Mouse (Mus musculus): ENCODE results near the gene Dnajc25. TPM values are rescaled to one million over a fixed set of nuclear protein-coding genes. Genes with fewer than 3 reads are reported as not detected.

Dnajc25 gene
- polyA plus RNA-seq (2014; fragmentation: Nextera tagmentation; extraction: Ambion mirVana): 8.7 and 11.6 TPM in 2 replicates

- Histone ChIP-seq H3K27ac (ENCODE audit: low read depth) (no peak within 1 kb of the TSS), H3K36me3 (ENCODE audit: control insufficient read depth, insufficient read depth, low read length) (no peaks in the 10 kb centered on the region), H3K9me3 (ENCODE audit: control insufficient read depth, low read length) (no peaks in the 10 kb centered on the region), H3K9ac (ENCODE audit: low read length) (no peak within 1 kb of the TSS), H3K4me1 (replicated peaks; ENCODE audit: control insufficient read depth, insufficient read depth, low read length) (no peaks in the 10 kb centered on the region), H3K4me2 (ENCODE audit: low read length) (no peak within 1 kb of the TSS), H3K27me3 (replicated peaks; ENCODE audit: control insufficient read depth, insufficient read depth, low read length) (no peaks in the 10 kb centered on the region), H3K4me3 (ENCODE audit: low read depth, low read length) (no peak within 1 kb of the TSS)
- ATAC-seq (replicated peaks; ENCODE audit: low FRiP score, low TSS enrichment, low read depth): no peak
- WGBS: 67% methylated on average over 4 of the region's 4 CpGs
- DNase-seq (ENCODE audit: low spot score): no peak
These were observed at the start of gene Dnajc25 for GRCm38 (mm10) chr4:58994762-58995161. TSS of gene Dnajc25 (plus strand) at chr4:58995062.

- WGBS: 91% methylated on average over 4 of the region's 4 CpGs
- no peaks in the 10 kb centered on the region for H3K36me3 ChIP-seq (ENCODE audit: control insufficient read depth, insufficient read depth, low read length)
- no peak overlapping the region for H3K27ac ChIP-seq (ENCODE audit: low read depth)
- ATAC-seq (replicated peaks; ENCODE audit: low FRiP score, low TSS enrichment, low read depth) (no peak), DNase-seq (ENCODE audit: low spot score) (peak; percentile 23)
- no peaks in the 10 kb centered on the region for H3K9me3 ChIP-seq (ENCODE audit: control insufficient read depth, low read length)
- H3K9ac ChIP-seq (ENCODE audit: low read length): no peak overlapping the region
- 0 out of 2 replicates have a peak, but pooled peaks cover 4% of the 10 kb centered on the region for H3K4me1 ChIP-seq (replicated peaks; ENCODE audit: control insufficient read depth, insufficient read depth, low read length)
- H3K4me3 ChIP-seq (ENCODE audit: low read depth, low read length): no peak overlapping the region
- H3K4me2 ChIP-seq (ENCODE audit: low read length): no peak overlapping the region
- H3K27me3 ChIP-seq (replicated peaks; ENCODE audit: control insufficient read depth, insufficient read depth, low read length): peaks cover 4% of the 10 kb centered on the region
These were observed 46.5 kb upstream of the Dnajc25 start for GRCm38 (mm10) chr4:58948391-58948790.

GRCm38 (mm10) chr4:58952630-58953029 is 42.2 kb upstream of the Dnajc25 start:
- no peaks in the 10 kb centered on the region for H3K4me1 ChIP-seq (replicated peaks; ENCODE audit: control insufficient read depth, insufficient read depth, low read length)
- no peak overlapping the region for H3K27ac ChIP-seq (ENCODE audit: low read depth)
- H3K9me3 ChIP-seq (ENCODE audit: control insufficient read depth, low read length): no peaks in the 10 kb centered on the region
- H3K4me3 ChIP-seq (ENCODE audit: low read depth, low read length): no peak overlapping the region
- 91% methylated on average over 11 of the region's 11 CpGs for WGBS
- DNase-seq (ENCODE audit: low spot score) (no peak), ATAC-seq (replicated peaks; ENCODE audit: low FRiP score, low TSS enrichment, low read depth) (no peak)
- H3K4me2 ChIP-seq (ENCODE audit: low read length): no peak overlapping the region
- H3K36me3 ChIP-seq (ENCODE audit: control insufficient read depth, insufficient read depth, low read length): 0 out of 2 replicates have a peak, but pooled peaks cover 3% of the 10 kb centered on the region
- no peaks in the 10 kb centered on the region for H3K27me3 ChIP-seq (replicated peaks; ENCODE audit: control insufficient read depth, insufficient read depth, low read length)
- H3K9ac ChIP-seq (ENCODE audit: low read length): no peak overlapping the region

GRCm38 (mm10) chr4:58961719-58962118 is 33.1 kb upstream of the Dnajc25 start:
- H3K9me3 ChIP-seq (ENCODE audit: control insufficient read depth, low read length): no peaks in the 10 kb centered on the region
- H3K27me3 ChIP-seq (replicated peaks; ENCODE audit: control insufficient read depth, insufficient read depth, low read length): no peaks in the 10 kb centered on the region
- ATAC-seq (replicated peaks; ENCODE audit: low FRiP score, low TSS enrichment, low read depth): no peak
- 0 out of 2 replicates have a peak, but pooled peaks cover 1% of the 10 kb centered on the region for H3K36me3 ChIP-seq (ENCODE audit: control insufficient read depth, insufficient read depth, low read length)
- no peak for DNase-seq (ENCODE audit: low spot score)
- no peak overlapping the region for H3K4me3 ChIP-seq (ENCODE audit: low read depth, low read length)
- no peaks in the 10 kb centered on the region for H3K4me1 ChIP-seq (replicated peaks; ENCODE audit: control insufficient read depth, insufficient read depth, low read length)
- no peak overlapping the region for H3K27ac ChIP-seq (ENCODE audit: low read depth)
- H3K4me2 ChIP-seq (ENCODE audit: low read length): no peak overlapping the region
- no peak overlapping the region for H3K9ac ChIP-seq (ENCODE audit: low read length)
- WGBS: 93% methylated on average over 15 of the region's 15 CpGs

GRCm38 (mm10) chr4:58963271-58963670 is 31.6 kb upstream of the Dnajc25 start:
- Histone ChIP-seq H3K9me3 (ENCODE audit: control insufficient read depth, low read length) (no peaks in the 10 kb centered on the region), H3K27ac (ENCODE audit: low read depth) (no peak overlapping the region), H3K27me3 (replicated peaks; ENCODE audit: control insufficient read depth, insufficient read depth, low read length) (no peaks in the 10 kb centered on the region), H3K4me1 (replicated peaks; ENCODE audit: control insufficient read depth, insufficient read depth, low read length) (no peaks in the 10 kb centered on the region), H3K9ac (ENCODE audit: low read length) (no peak overlapping the region), H3K36me3 (ENCODE audit: control insufficient read depth, insufficient read depth, low read length) (no peaks in the 10 kb centered on the region), H3K4me2 (ENCODE audit: low read length) (no peak overlapping the region), H3K4me3 (ENCODE audit: low read depth, low read length) (no peak overlapping the region)
- 93% methylated on average over 4 of the region's 4 CpGs for WGBS
- DNase-seq (ENCODE audit: low spot score) (no peak), ATAC-seq (replicated peaks; ENCODE audit: low FRiP score, low TSS enrichment, low read depth) (no peak)

GRCm38 (mm10) chr4:58965136-58965535 is 29.7 kb upstream of the Dnajc25 start:
- H3K27ac ChIP-seq (ENCODE audit: low read depth): no peak overlapping the region
- 87% methylated on average over 1 of the region's 1 CpGs for WGBS
- no peak overlapping the region for H3K4me2 ChIP-seq (ENCODE audit: low read length)
- no peaks in the 10 kb centered on the region for H3K27me3 ChIP-seq (replicated peaks; ENCODE audit: control insufficient read depth, insufficient read depth, low read length)
- ATAC-seq (replicated peaks; ENCODE audit: low FRiP score, low TSS enrichment, low read depth): no peak
- H3K36me3 ChIP-seq (ENCODE audit: control insufficient read depth, insufficient read depth, low read length): 0 out of 2 replicates have a peak, but pooled peaks cover under 1% of the 10 kb centered on the region
- H3K9ac ChIP-seq (ENCODE audit: low read length): no peak overlapping the region
- no peak overlapping the region for H3K4me3 ChIP-seq (ENCODE audit: low read depth, low read length)
- H3K4me1 ChIP-seq (replicated peaks; ENCODE audit: control insufficient read depth, insufficient read depth, low read length): no peaks in the 10 kb centered on the region
- no peaks in the 10 kb centered on the region for H3K9me3 ChIP-seq (ENCODE audit: control insufficient read depth, low read length)
- no peak for DNase-seq (ENCODE audit: low spot score)

GRCm38 (mm10) chr4:58970678-58971077 is 24.2 kb upstream of the Dnajc25 start:
- H3K36me3 ChIP-seq (ENCODE audit: control insufficient read depth, insufficient read depth, low read length): peaks cover 10% of the 10 kb centered on the region
- ATAC-seq (replicated peaks; ENCODE audit: low FRiP score, low TSS enrichment, low read depth) (no peak), DNase-seq (ENCODE audit: low spot score) (no peak)
- no peak overlapping the region for H3K9ac ChIP-seq (ENCODE audit: low read length)
- no peaks in the 10 kb centered on the region for H3K9me3 ChIP-seq (ENCODE audit: control insufficient read depth, low read length)
- no peak overlapping the region for H3K4me2 ChIP-seq (ENCODE audit: low read length)
- H3K27ac ChIP-seq (ENCODE audit: low read depth): no peak overlapping the region
- no peaks in the 10 kb centered on the region for H3K4me1 ChIP-seq (replicated peaks; ENCODE audit: control insufficient read depth, insufficient read depth, low read length)
- WGBS: 88% methylated on average over 4 of the region's 4 CpGs
- H3K27me3 ChIP-seq (replicated peaks; ENCODE audit: control insufficient read depth, insufficient read depth, low read length): no peaks in the 10 kb centered on the region
- H3K4me3 ChIP-seq (ENCODE audit: low read depth, low read length): no peak overlapping the region

- WGBS: 76% methylated on average over 5 of the region's 5 CpGs
- H3K4me1 ChIP-seq (replicated peaks; ENCODE audit: control insufficient read depth, insufficient read depth, low read length): no peaks in the 10 kb centered on the region
- H3K9ac ChIP-seq (ENCODE audit: low read length): no peak overlapping the region
These were observed 19.2 kb upstream of the Dnajc25 start for GRCm38 (mm10) chr4:58975711-58976110.

GRCm38 (mm10) chr4:58981421-58981820 is 13.4 kb upstream of the Dnajc25 start:
- Histone ChIP-seq H3K9me3 (ENCODE audit: control insufficient read depth, low read length) (no peaks in the 10 kb centered on the region), H3K4me2 (ENCODE audit: low read length) (no peak overlapping the region), H3K9ac (ENCODE audit: low read length) (no peak overlapping the region), H3K36me3 (ENCODE audit: control insufficient read depth, insufficient read depth, low read length) (0 out of 2 replicates have a peak, but pooled peaks cover 3% of the 10 kb centered on the region), H3K4me1 (replicated peaks; ENCODE audit: control insufficient read depth, insufficient read depth, low read length) (no peaks in the 10 kb centered on the region), H3K27ac (ENCODE audit: low read depth) (no peak overlapping the region), H3K27me3 (replicated peaks; ENCODE audit: control insufficient read depth, insufficient read depth, low read length) (no peaks in the 10 kb centered on the region), H3K4me3 (ENCODE audit: low read depth, low read length) (no peak overlapping the region)
- no peak for DNase-seq (ENCODE audit: low spot score)
- ATAC-seq (replicated peaks; ENCODE audit: low FRiP score, low TSS enrichment, low read depth): no peak
- 91% methylated on average over 6 of the region's 6 CpGs for WGBS

More at GRCm38 (mm10) chr4:58975711-58976110, 19.2 kb upstream of the Dnajc25 start:
- Histone ChIP-seq H3K27me3 (replicated peaks; ENCODE audit: control insufficient read depth, insufficient read depth, low read length) (no peaks in the 10 kb centered on the region), H3K4me2 (ENCODE audit: low read length) (no peak overlapping the region), H3K4me3 (ENCODE audit: low read depth, low read length) (no peak overlapping the region), H3K9me3 (ENCODE audit: control insufficient read depth, low read length) (no peaks in the 10 kb centered on the region), H3K27ac (ENCODE audit: low read depth) (no peak overlapping the region), H3K36me3 (ENCODE audit: control insufficient read depth, insufficient read depth, low read length) (peaks cover 8% of the 10 kb centered on the region)
- DNase-seq (ENCODE audit: low spot score) (no peak), ATAC-seq (replicated peaks; ENCODE audit: low FRiP score, low TSS enrichment, low read depth) (no peak)
